Mouse (Mus musculus) duodenum, adult 2 months (tissue): ENCODE data around the gene Cpne7. TPM values are rescaled to one million over a fixed set of nuclear protein-coding genes. Genes with fewer than 3 reads are reported as not detected.

Experiments
- polyA plus RNA-seq: library from polyadenylated mRNA; depleted of rRNA; stranded (reverse); fragments of >200 nt; gene quantifications from 2 replicates; pipeline ENCODE4 v1.2.3, GENCODE M21; 2012; ENCODE audit warnings: low replicate concordance; rRNA removed

Gene Cpne7
- 1.0 and 1.5 TPM in 2 replicates for polyA plus RNA-seq

DNA sequence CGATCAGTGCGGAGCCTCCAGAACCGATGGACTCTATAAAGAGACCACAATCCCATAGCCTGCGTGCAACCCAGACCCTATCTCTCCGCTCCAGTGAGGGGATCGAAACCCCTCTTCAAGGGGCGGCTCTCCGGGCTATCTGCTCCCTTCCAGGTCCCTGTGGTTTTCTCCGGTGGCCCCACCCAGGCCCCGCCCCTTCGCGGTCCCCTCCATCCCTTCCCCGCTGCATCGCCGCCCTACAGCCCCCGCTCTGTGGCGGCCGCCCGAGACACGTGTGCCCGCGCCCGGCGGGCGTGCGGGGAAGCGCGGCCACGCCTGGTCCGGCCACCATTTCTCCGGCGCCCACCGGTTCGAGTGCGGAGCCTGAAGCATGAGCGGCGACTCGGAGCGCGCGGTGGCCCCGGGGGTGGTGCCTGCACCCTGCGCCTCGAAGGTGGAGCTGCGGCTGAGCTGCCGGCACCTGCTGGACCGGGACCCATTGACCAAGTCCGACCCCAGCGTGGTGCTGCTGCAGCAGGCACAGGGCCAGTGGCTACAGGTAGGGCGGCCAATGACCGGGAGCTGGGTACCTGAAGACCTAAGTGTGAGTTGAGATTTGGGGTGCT is at the start of gene Cpne7:
Cpne7 (plus strand) TSS at position 248 of the 605 bp plus-strand sequence.

GRCm38 (mm10) chr8:123101735-123102685 is 15.2 kb upstream of the Cpne7 start, which contains the start of gene Rpl13:
TSS of gene Rpl13 (plus strand) at chr8:123102350.

GRCm38 (mm10) chr8:123157888-123158465 is 40.8 kb downstream of the Cpne7 start, which contains the start of gene Sult5a1:
TSS of gene Sult5a1 (minus strand) at chr8:123158315.

Other genes with a start within 250 kb of the Cpne7 start
- 34.4 and 43.1 TPM in 2 replicates for gene Ankrd11, start 75.1 kb upstream of the Cpne7 start, polyA plus RNA-seq
- gene Spg7, start 54.4 kb upstream of the Cpne7 start, polyA plus RNA-seq, result 151 and 211 TPM in 2 replicates
- gene Rpl13, start 15.0 kb upstream of the Cpne7 start, polyA plus RNA-seq, result 1,912 and 2,891 TPM in 2 replicates
- 0.79 and 2.6 TPM in 2 replicates for gene Sult5a1, start 40.9 kb downstream of the Cpne7 start, polyA plus RNA-seq
- gene Dpep1, start 68.9 kb downstream of the Cpne7 start, polyA plus RNA-seq, result 120 and 652 TPM in 2 replicates
- 98.3 and 162 TPM in 2 replicates for gene Chmp1a, start 95.4 kb downstream of the Cpne7 start, polyA plus RNA-seq
- gene Spata33, start 95.5 kb downstream of the Cpne7 start, polyA plus RNA-seq, result 0.11 and 0.25 TPM in 2 replicates
- gene Cdk10, start 107.5 kb downstream of the Cpne7 start, polyA plus RNA-seq, result 35.7 and 43.0 TPM in 2 replicates
- 8.9 and 20.0 TPM in 2 replicates for gene Spata2l, start 118.9 kb downstream of the Cpne7 start, polyA plus RNA-seq
- gene Zfp276, start 136.8 kb downstream of the Cpne7 start, polyA plus RNA-seq, result 26.1 and 27.8 TPM in 2 replicates
- gene Vps9d1, start 137.0 kb downstream of the Cpne7 start, polyA plus RNA-seq, result 77.9 and 100 TPM in 2 replicates
- gene Fanca, start 201.2 kb downstream of the Cpne7 start, polyA plus RNA-seq, result 19.5 and 32.4 TPM in 2 replicates
- gene Spire2, start 215.3 kb downstream of the Cpne7 start, polyA plus RNA-seq, result 27.8 and 46.5 TPM in 2 replicates